Mouse (Mus musculus) myocyte (in vitro differentiated cells): ENCODE results near the gene Ccdc157. TPM values are rescaled to one million over a fixed set of nuclear protein-coding genes. Genes with fewer than 3 reads are reported as not detected.
"Not testable (repeated sequence)": the region's sequence is repeated elsewhere in the genome, so short reads cannot be mapped to it uniquely, and the experiment has no call there.

ENCODE experiments used
- H3K27me3 ChIP-seq: one replicate; pipeline ENCODE4 v1.6.1; 2011; ENCODE audit not compliant: control insufficient read depth, insufficient read depth, insufficient read length
- H3K36me3 ChIP-seq: one replicate; pipeline ENCODE4 v1.6.1; 2011; ENCODE audit not compliant: control insufficient read depth, insufficient read depth
- H3K4me2 ChIP-seq: one replicate; pipeline ENCODE4 v1.6.1; 2011; ENCODE audit warnings: low read depth, control low read depth
- H3K4me3 ChIP-seq: one replicate; pipeline ENCODE4 v1.5.1; 2011; ENCODE audit warnings: mild to moderate bottlenecking, control low read depth, moderate library complexity
- H3K79me2 ChIP-seq: one replicate; pipeline ENCODE4 v1.6.1; 2011; ENCODE audit not compliant: control insufficient read depth, insufficient read depth
- H3ac ChIP-seq: one replicate; pipeline ENCODE4 v1.6.1; 2011; ENCODE audit not compliant: control insufficient read depth, insufficient read length
- CEBPB ChIP-seq: IDR thresholded peaks from 2 replicates; pipeline ENCODE4 v1.6.1; 2011; ENCODE audit warnings: mild to moderate bottlenecking, moderate library complexity; ENCODE audit not compliant: poor library complexity, insufficient read depth, severe bottlenecking
- E2F4 ChIP-seq: IDR thresholded peaks from one replicate; pipeline ENCODE4 v1.6.1; 2011; ENCODE audit warnings: mild to moderate bottlenecking, control low read depth, moderate library complexity; ENCODE audit not compliant: insufficient read depth
- MAX ChIP-seq: IDR thresholded peaks from one replicate; pipeline ENCODE4 v1.6.1; 2011; ENCODE audit warnings: low read depth, mild to moderate bottlenecking, control low read depth
- MYOD1 ChIP-seq, 3 experiments: IDR thresholded peaks; one replicate each; pipeline ENCODE4 v1.6.1; 2011; ENCODE audit warnings: control low read depth in 2 of 3, low read depth in 2 of 3, mild to moderate bottlenecking in 2 of 3, moderate library complexity in 1 of 3; ENCODE audit not compliant: insufficient read length in 2 of 3, control insufficient read depth in 1 of 3
- MYOG ChIP-seq, 3 experiments: IDR thresholded peaks; one replicate each; pipeline ENCODE4 v1.6.1; 2011; ENCODE audit warnings: control low read depth in 2 of 3, low read depth in 2 of 3, mild to moderate bottlenecking in 2 of 3; ENCODE audit not compliant: insufficient read length in 2 of 3, control insufficient read depth in 1 of 3, insufficient read depth in 1 of 3
- POLR2A ChIP-seq: IDR thresholded peaks from one replicate; pipeline ENCODE4 v1.6.1; 2011; ENCODE audit warnings: low read depth, mild to moderate bottlenecking, control low read depth, moderate library complexity; ENCODE audit not compliant: insufficient read length
- POLR2AphosphoS2 ChIP-seq: IDR thresholded peaks from one replicate; pipeline ENCODE4 v1.6.1; 2011; ENCODE audit warnings: low read depth, control low read depth; ENCODE audit not compliant: insufficient read length
- REST ChIP-seq: IDR thresholded peaks from one replicate; pipeline ENCODE4 v1.6.1; 2011; ENCODE audit warnings: mild to moderate bottlenecking, control low read depth, moderate library complexity; ENCODE audit not compliant: insufficient read depth, insufficient read length
- SRF ChIP-seq: IDR thresholded peaks from one replicate; pipeline ENCODE4 v1.6.1; 2011; ENCODE audit warnings: low read depth; ENCODE audit not compliant: control insufficient read depth, insufficient read length
- TCF12 ChIP-seq: IDR thresholded peaks from one replicate; pipeline ENCODE4 v1.6.1; 2011; ENCODE audit warnings: mild to moderate bottlenecking, control low read depth; ENCODE audit not compliant: poor library complexity, insufficient read depth, severe bottlenecking
- TCF3 ChIP-seq: IDR thresholded peaks from one replicate; pipeline ENCODE4 v1.6.1; 2011; ENCODE audit warnings: low read depth, control low read depth; ENCODE audit not compliant: insufficient read length
- USF1 ChIP-seq: IDR thresholded peaks from one replicate; pipeline ENCODE4 v1.6.1; 2011; ENCODE audit warnings: low read depth, mild to moderate bottlenecking, control low read depth, moderate library complexity
- polyA plus RNA-seq: library from polyadenylated mRNA; unstranded; fragments of >200 nt; fragmentation: generic; extraction: Trizol; gene quantifications from one replicate; pipeline ENCODE4 v1.2.1, GENCODE M21; 2012; ENCODE audit warnings: missing spikeins

The Ccdc157 gene
- polyA plus RNA-seq, 1 experiment = 5.6 TPM

DNA sequence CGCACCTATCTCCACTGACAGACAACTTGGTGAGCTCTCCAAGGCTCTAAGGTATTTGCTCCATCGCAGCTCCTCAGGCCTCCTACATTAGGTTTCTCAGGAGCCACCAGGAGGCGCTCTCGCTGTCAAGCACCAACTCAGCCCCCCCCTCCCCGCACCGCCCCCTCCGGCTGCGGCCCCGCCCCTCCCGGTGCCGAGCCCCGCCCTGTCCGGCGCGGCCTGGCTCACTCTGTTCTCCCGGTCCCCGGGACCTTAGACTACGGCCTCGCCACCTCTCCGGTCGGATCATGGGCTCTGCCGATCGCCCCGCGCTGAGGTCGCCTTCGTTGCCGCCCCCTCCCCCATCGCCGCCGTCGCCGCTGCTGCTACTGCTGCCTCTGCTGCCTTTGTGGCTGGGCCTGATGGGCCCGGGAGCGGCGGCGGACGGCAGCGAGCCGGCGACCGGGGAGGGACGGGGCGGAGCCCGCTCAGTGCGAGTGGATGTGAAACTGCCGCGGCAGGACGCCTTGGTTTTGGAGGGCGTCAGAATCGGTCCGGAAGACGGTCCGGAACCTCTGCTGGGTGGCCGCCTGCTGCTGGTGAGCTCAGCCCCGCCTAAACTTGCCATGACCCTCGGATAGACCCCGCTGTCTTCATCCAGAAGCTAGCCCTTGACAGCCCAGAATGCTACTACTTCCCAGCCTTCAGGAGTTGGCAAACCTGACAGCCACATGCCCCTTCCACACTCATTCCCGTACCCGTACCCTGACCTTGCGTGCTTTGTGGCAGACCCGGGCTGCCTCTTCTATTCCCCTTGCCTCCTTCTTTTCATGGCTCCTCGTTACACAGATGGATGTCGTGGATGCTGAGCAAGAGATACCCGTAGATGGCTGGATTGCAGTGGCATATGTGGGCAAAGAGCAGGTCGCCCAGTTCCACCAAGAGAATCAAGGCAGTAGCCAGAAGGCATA is 24.8 kb downstream of the Ccdc157 start, which contains the start of gene Rnf215:
TSS of gene Rnf215 (plus strand) at position 217 of the 950 bp plus-strand sequence.
- peak within 1 kb of the TSS; percentile 87 for H3K4me2 ChIP-seq
- H3K79me2 ChIP-seq = no peaks in the 10 kb centered on the region
- peak within 1 kb of the TSS; percentile 54 for H3K4me3 ChIP-seq
- H3ac ChIP-seq = peak within 1 kb of the TSS; percentile 46
- peak; percentile 93 for TF ChIP-seq POLR2A
- TF ChIP-seq E2F4 = no peak
- peak; percentile 84 for TF ChIP-seq POLR2AphosphoS2
- no peaks in the 10 kb centered on the region for H3K36me3 ChIP-seq
- no peaks in the 10 kb centered on the region for H3K27me3 ChIP-seq

DNA sequence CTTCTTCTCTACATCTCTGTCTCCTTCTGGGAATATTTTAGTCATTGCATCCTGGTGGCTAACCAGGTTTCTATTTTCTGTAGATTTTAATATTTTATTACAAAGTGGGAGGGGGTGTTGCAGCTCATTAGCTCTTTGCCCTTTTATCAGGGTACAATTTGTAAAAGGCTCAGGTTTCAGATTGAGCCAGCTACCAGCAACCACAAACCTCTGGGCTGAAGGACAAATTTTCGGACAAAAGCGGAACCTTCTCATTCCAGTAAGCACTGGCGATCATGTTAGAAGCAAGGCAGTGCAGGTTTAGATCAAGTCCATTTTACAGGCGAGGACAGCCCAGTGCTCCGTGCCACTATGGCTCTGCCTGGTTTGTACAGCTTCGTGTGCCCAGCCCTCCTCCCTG is 25.7 kb downstream of the Ccdc157 start:
- no peak for TF ChIP-seq TCF12
- TF ChIP-seq POLR2A = no peak
- no peak for TF ChIP-seq SRF
- no peak for TF ChIP-seq MAX
- TF ChIP-seq CEBPB = no peak
- TF ChIP-seq USF1 = no peak
- no peak for TF ChIP-seq REST
- no peak for TF ChIP-seq TCF3
- TF ChIP-seq E2F4 = no peak
- TF ChIP-seq MYOG (IDR thresholded peaks at IDR 0.05; ENCODE audit: control insufficient read depth in 1 of 3, insufficient read depth in 1 of 3, insufficient read length in 2 of 3, low read depth in 2 of 3) = no peak
- TF ChIP-seq MYOD1 (IDR thresholded peaks at IDR 0.05; ENCODE audit: control insufficient read depth in 1 of 3, insufficient read length in 2 of 3, low read depth in 2 of 3) = no peak
- TF ChIP-seq POLR2AphosphoS2 = no peak
- peak overlapping the region; percentile 46 for H3ac ChIP-seq
- no peaks in the 10 kb centered on the region for H3K79me2 ChIP-seq
- no peaks in the 10 kb centered on the region for H3K36me3 ChIP-seq
- H3K4me2 ChIP-seq = peak overlapping the region; percentile 55
- H3K4me3 ChIP-seq = peak overlapping the region; percentile 54
- H3K27me3 ChIP-seq = no peaks in the 10 kb centered on the region

DNA sequence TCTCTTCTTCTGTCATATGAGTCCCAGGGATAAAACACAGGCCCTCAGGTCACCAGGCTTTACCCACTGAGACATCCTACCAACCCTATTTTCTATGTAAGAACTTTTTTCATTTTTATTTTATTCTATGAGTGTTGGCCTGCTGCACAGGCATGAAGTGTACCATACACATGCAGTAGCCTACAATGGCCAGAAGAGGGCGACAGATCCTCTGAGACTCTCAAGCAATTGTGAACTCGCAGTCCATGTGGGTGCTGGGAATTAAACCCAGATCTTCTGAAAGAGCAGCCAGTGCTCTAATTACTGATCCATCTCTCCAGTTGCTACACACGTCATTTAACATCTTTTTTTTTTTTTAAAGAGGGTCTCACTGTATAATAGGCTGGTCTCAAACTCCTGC is 26.6 kb downstream of the Ccdc157 start:
- Histone ChIP-seq H3K27me3 (no peaks in the 10 kb centered on the region), H3K79me2 (no peaks in the 10 kb centered on the region), H3K36me3 (no peaks in the 10 kb centered on the region), H3K4me2 (no peak overlapping the region), H3ac (no peak overlapping the region), H3K4me3 (no peak overlapping the region)
- TF ChIP-seq TCF3 = no peak
- no peak for TF ChIP-seq USF1
- TF ChIP-seq MYOG (IDR thresholded peaks at IDR 0.05; ENCODE audit: control insufficient read depth in 1 of 3, insufficient read depth in 1 of 3, insufficient read length in 2 of 3, low read depth in 2 of 3) = no peak

DNA sequence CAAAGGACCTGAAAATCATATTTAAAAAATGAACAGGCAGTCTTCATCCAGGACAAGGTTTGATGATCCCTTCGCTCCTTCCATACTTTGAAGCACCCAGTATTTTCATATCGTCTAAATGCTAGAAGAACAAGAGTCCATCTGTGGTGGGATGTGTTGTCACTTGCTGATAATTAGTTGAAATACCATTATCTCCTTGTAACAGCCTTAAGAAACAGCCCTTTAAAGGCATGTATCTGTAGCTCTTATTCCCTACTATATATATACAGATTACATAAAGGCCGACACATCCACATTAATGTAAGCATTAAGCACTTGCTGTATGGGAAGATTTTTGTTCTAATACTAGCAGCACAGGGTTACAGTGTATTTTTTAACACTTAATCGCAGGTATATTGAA is 31.6 kb downstream of the Ccdc157 start:
- not testable (repeated sequence) for H3K79me2 ChIP-seq, H3ac ChIP-seq, H3K36me3 ChIP-seq, H3K27me3 ChIP-seq, H3K4me3 ChIP-seq, H3K4me2 ChIP-seq

DNA sequence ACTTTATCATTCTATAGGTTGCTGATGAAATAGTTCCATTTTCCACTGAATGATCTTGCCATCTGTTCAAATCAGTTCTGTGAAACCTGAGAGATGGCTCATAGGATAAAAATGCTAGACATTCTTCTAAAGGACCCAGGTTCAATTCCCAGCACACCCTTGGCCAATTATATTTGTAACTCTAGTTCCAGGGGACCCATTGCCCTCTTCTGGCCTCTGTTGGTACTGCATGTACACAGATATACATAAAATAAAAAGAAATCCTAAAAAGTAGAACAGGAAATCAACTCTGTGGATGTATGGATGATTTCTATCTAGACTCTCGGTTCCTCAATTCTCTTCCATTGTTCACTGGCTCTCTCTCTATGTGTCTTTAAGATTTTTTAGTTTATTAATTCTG is 33.0 kb downstream of the Ccdc157 start:
- no peak overlapping the region for H3K4me3 ChIP-seq
- H3K4me2 ChIP-seq = no peak overlapping the region
- H3K36me3 ChIP-seq = no peaks in the 10 kb centered on the region
- H3K27me3 ChIP-seq = no peaks in the 10 kb centered on the region
- H3K79me2 ChIP-seq = no peaks in the 10 kb centered on the region
- H3ac ChIP-seq = no peak overlapping the region
- TF ChIP-seq POLR2AphosphoS2 = no peak
- TF ChIP-seq E2F4 = no peak
- no peak for TF ChIP-seq POLR2A
- no peak for TF ChIP-seq MAX
- no peak for TF ChIP-seq MYOD1 (IDR thresholded peaks at IDR 0.05; ENCODE audit: control insufficient read depth in 1 of 3, insufficient read length in 2 of 3, low read depth in 2 of 3)
- TF ChIP-seq SRF = no peak
- TF ChIP-seq REST = no peak
- no peak for TF ChIP-seq CEBPB
- TF ChIP-seq TCF3 = no peak
- no peak for TF ChIP-seq MYOG (IDR thresholded peaks at IDR 0.05; ENCODE audit: control insufficient read depth in 1 of 3, insufficient read depth in 1 of 3, insufficient read length in 2 of 3, low read depth in 2 of 3)
- no peak for TF ChIP-seq TCF12
- no peak for TF ChIP-seq USF1

DNA sequence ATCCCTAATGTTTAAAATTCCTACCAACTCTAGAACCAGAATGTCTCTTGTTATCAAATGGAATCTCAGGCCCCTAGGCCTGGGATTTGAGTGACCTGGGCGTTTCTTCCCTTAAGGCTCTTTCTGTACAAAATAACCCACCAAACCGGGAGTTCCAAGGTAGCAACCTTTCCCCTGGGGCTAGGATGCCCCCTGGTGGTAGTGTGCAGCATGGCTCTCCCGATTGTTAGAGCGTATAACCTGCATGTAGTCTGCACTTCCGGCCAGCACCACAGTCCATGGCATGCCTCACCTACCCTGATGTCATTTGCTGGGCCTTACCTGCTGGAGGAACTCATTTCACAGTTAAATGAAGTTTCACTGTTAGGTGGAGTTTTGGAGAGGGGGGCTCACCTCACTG is 36.2 kb downstream of the Ccdc157 start:
- Histone ChIP-seq H3K36me3 (no peaks in the 10 kb centered on the region), H3K4me2 (no peak overlapping the region), H3ac (no peak overlapping the region), H3K27me3 (no peaks in the 10 kb centered on the region), H3K79me2 (no peaks in the 10 kb centered on the region), H3K4me3 (no peak overlapping the region)
- TF ChIP-seq MYOG (IDR thresholded peaks at IDR 0.05; ENCODE audit: control insufficient read depth in 1 of 3, insufficient read depth in 1 of 3, insufficient read length in 2 of 3, low read depth in 2 of 3) (no peak), TCF3 (no peak)
